Mouse (Mus musculus): ENCODE data around the gene Clcn3. TPM values are rescaled to one million over a fixed set of nuclear protein-coding genes. Genes with fewer than 3 reads are reported as not detected.

Gene Clcn3
- polyA plus RNA-seq, 1 experiment, result 4.2 TPM

DNA sequence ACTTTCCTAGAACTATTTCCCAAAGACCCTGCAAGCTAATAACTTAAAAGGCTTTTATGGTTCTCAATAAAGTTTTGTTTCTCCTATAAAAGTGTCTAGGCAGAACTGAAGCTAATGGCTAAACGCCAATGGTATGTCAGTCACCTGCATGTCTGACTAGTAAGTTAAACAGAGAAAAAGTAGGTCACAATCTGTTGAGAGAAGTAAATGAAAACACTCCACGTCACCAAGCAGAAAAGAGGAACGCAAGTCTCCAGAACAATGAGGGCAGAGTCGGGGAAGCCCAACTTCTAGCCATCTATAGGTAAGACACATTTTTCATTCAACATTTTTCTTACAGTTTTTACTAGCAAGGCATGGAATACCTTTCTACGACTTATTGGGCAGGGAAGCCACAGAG lies 4.6 kb downstream of the Clcn3 start:
- Histone ChIP-seq H3K4me1 (ENCODE audit: control insufficient read depth) (peaks cover 78% of the 10 kb centered on the region), H3K9me3 (ENCODE audit: control insufficient read depth, low read length) (no peaks in the 10 kb centered on the region), H3K27me3 (ENCODE audit: control insufficient read depth) (no peaks in the 10 kb centered on the region), H3K36me3 (ENCODE audit: control insufficient read depth) (peaks cover 38% of the 10 kb centered on the region), H3K4me3 (replicated peaks) (peak overlapping the region; percentile 26)
- no peak for TF ChIP-seq TAL1 (IDR thresholded peaks at IDR 0.05; ENCODE audit: low read length)
- TF ChIP-seq GATA1 (IDR thresholded peaks at IDR 0.05; ENCODE audit: low read length), result no peak

DNA sequence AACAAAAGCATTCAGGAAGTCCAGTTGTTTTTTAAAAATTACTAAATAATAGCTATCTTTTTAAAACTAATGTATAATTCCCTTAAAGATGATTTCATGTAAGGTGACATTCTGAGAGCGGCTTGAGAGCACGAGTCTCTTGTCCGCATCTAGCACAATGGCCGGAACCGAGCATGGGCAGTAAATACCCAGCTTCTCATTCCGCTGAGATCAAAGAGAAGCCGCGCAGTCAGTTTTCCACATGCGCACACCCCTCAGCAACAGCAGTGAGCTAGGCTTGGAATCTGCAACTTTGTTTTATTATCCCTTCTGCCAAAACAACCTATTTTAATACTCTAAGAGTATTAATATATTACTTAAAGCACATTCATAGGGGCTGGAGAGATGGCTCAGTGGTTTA lies 6.3 kb downstream of the Clcn3 start:
- Histone ChIP-seq H3K4me1 (ENCODE audit: control insufficient read depth) (peaks cover 92% of the 10 kb centered on the region), H3K27me3 (ENCODE audit: control insufficient read depth) (no peaks in the 10 kb centered on the region), H3K9me3 (ENCODE audit: control insufficient read depth, low read length) (no peaks in the 10 kb centered on the region), H3K36me3 (ENCODE audit: control insufficient read depth) (peaks cover 49% of the 10 kb centered on the region), H3K4me3 (replicated peaks) (peak overlapping the region; percentile 38)
- TF ChIP-seq TAL1 (IDR thresholded peaks at IDR 0.05; ENCODE audit: low read length), result no peak
- no peak for TF ChIP-seq GATA1 (IDR thresholded peaks at IDR 0.05; ENCODE audit: low read length)

GRCm38 (mm10) chr8:60974837-60975236 lies 8.3 kb downstream of the Clcn3 start:
- Histone ChIP-seq H3K4me3 (replicated peaks) (peak overlapping the region; percentile 57), H3K27me3 (ENCODE audit: control insufficient read depth) (no peaks in the 10 kb centered on the region), H3K9me3 (ENCODE audit: control insufficient read depth, low read length) (no peaks in the 10 kb centered on the region), H3K4me1 (ENCODE audit: control insufficient read depth) (peaks cover 96% of the 10 kb centered on the region), H3K36me3 (ENCODE audit: control insufficient read depth) (peaks cover 56% of the 10 kb centered on the region)
- TF ChIP-seq TAL1 (IDR thresholded peaks at IDR 0.05; ENCODE audit: low read length) (peak; percentile 71), GATA1 (IDR thresholded peaks at IDR 0.05; ENCODE audit: low read length) (peak; percentile 48; the same call in 1 of the 2 replicates)

DNA sequence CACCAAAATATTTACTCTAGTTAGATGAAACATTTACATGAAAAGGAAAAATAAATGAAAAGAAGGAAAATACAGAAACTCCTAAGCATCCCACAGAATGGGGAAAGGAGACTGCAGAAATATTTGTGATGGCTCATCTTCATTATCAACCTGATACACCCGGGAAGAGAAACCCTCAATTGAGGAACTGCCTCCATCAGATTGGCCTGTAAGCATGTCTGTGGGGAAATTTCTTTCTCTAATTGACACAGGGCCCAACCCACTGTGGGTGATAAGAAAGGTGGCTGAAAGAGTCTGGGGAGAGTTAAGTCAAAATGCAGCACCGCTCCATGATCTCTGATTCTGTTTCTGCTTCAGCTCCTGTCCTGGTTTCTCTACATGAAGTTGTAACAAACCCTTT lies 9.7 kb downstream of the Clcn3 start:
- Histone ChIP-seq H3K36me3 (ENCODE audit: control insufficient read depth) (peaks cover 51% of the 10 kb centered on the region), H3K9me3 (ENCODE audit: control insufficient read depth, low read length) (no peaks in the 10 kb centered on the region), H3K4me1 (ENCODE audit: control insufficient read depth) (peaks cover 97% of the 10 kb centered on the region), H3K27me3 (ENCODE audit: control insufficient read depth) (no peaks in the 10 kb centered on the region), H3K4me3 (replicated peaks) (peak overlapping the region; percentile 57)
- peak; percentile 65 for TF ChIP-seq TAL1 (IDR thresholded peaks at IDR 0.05; ENCODE audit: low read length)
- TF ChIP-seq GATA1 (IDR thresholded peaks at IDR 0.05; ENCODE audit: low read length), result peak; percentile 76

GRCm38 (mm10) chr8:60971808-60972207 lies 11.3 kb downstream of the Clcn3 start:
- Histone ChIP-seq H3K27me3 (ENCODE audit: control insufficient read depth) (no peaks in the 10 kb centered on the region), H3K4me3 (replicated peaks) (no peak overlapping the region), H3K9me3 (ENCODE audit: control insufficient read depth, low read length) (no peaks in the 10 kb centered on the region), H3K4me1 (ENCODE audit: control insufficient read depth) (peaks cover 94% of the 10 kb centered on the region), H3K36me3 (ENCODE audit: control insufficient read depth) (peaks cover 56% of the 10 kb centered on the region)
- no peak for TF ChIP-seq GATA1 (IDR thresholded peaks at IDR 0.05; ENCODE audit: low read length)
- TF ChIP-seq TAL1 (IDR thresholded peaks at IDR 0.05; ENCODE audit: low read length), result no peak

DNA sequence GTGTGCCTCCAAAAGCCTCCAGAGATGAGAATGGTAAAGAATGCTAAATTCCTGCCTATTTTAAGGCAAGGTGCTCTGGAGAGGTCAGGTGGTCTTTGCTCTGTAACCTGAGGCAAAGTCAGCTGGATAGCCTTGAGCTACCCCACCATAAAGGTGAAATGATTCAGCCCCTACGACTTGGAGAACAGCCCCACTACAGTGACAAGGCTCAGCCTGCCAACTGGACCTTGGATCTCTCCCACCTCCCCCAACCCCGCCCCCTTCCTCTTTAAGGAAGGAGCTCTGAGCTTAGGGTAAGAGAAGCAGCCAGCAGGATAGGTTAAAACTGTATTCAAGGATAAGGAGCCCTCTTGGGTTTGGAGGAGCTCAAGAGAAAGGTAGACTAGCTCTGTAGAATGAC lies 14.0 kb downstream of the Clcn3 start:
- peaks cover 55% of the 10 kb centered on the region for H3K36me3 ChIP-seq (ENCODE audit: control insufficient read depth)
- no peaks in the 10 kb centered on the region for H3K9me3 ChIP-seq (ENCODE audit: control insufficient read depth, low read length)
- peaks cover 94% of the 10 kb centered on the region for H3K4me1 ChIP-seq (ENCODE audit: control insufficient read depth)
- no peaks in the 10 kb centered on the region for H3K27me3 ChIP-seq (ENCODE audit: control insufficient read depth)
- no peak for TF ChIP-seq TAL1 (IDR thresholded peaks at IDR 0.05; ENCODE audit: low read length)
- TF ChIP-seq GATA1 (IDR thresholded peaks at IDR 0.05; ENCODE audit: low read length), result no peak
- peak overlapping the region; percentile 34 for H3K4me3 ChIP-seq (replicated peaks)

- TF ChIP-seq TAL1 (IDR thresholded peaks at IDR 0.05; ENCODE audit: low read length) (no peak), GATA1 (IDR thresholded peaks at IDR 0.05; ENCODE audit: low read length) (no peak)
- Histone ChIP-seq H3K4me1 (ENCODE audit: control insufficient read depth) (peaks cover 84% of the 10 kb centered on the region), H3K9me3 (ENCODE audit: control insufficient read depth, low read length) (no peaks in the 10 kb centered on the region), H3K36me3 (ENCODE audit: control insufficient read depth) (peaks cover 40% of the 10 kb centered on the region), H3K4me3 (replicated peaks) (no peak overlapping the region), H3K27me3 (ENCODE audit: control insufficient read depth) (no peaks in the 10 kb centered on the region)
Observed at GRCm38 (mm10) chr8:60965741-60966140, 17.4 kb downstream of the Clcn3 start.

GRCm38 (mm10) chr8:60965306-60965705 lies 17.8 kb downstream of the Clcn3 start:
- no peak overlapping the region for H3K4me3 ChIP-seq (replicated peaks)

DNA sequence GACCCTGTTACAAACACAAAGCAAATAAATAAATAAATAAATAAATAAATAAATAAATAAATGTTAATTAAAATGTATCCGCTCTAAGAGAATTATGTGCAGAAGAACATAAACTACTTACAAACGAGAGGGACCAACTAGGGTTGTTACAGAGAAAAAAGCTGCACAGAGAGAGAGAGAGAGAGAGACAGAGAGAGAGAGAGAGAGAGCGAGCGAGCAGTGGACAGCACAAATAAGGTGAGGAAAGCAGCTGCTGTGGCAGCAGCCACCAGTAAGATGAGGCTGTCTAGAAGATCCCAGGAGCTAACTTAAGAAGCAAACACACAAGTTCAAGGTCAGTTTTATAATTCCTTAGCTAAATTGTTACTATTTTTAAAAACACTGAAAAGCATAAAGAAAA lies 18.6 kb downstream of the Clcn3 start:
- peaks cover 72% of the 10 kb centered on the region for H3K4me1 ChIP-seq (ENCODE audit: control insufficient read depth)
- H3K36me3 ChIP-seq (ENCODE audit: control insufficient read depth), result peaks cover 37% of the 10 kb centered on the region
- TF ChIP-seq TAL1 (IDR thresholded peaks at IDR 0.05; ENCODE audit: low read length) (no peak), GATA1 (IDR thresholded peaks at IDR 0.05; ENCODE audit: low read length) (no peak)
- no peaks in the 10 kb centered on the region for H3K27me3 ChIP-seq (ENCODE audit: control insufficient read depth)
- H3K4me3 ChIP-seq (replicated peaks), result no peak overlapping the region
- no peaks in the 10 kb centered on the region for H3K9me3 ChIP-seq (ENCODE audit: control insufficient read depth, low read length)

More at GRCm38 (mm10) chr8:60965306-60965705, 17.8 kb downstream of the Clcn3 start:
- peaks cover 80% of the 10 kb centered on the region for H3K4me1 ChIP-seq (ENCODE audit: control insufficient read depth)
- no peaks in the 10 kb centered on the region for H3K27me3 ChIP-seq (ENCODE audit: control insufficient read depth)
- peaks cover 40% of the 10 kb centered on the region for H3K36me3 ChIP-seq (ENCODE audit: control insufficient read depth)
- no peak for TF ChIP-seq TAL1 (IDR thresholded peaks at IDR 0.05; ENCODE audit: low read length)
- TF ChIP-seq GATA1 (IDR thresholded peaks at IDR 0.05; ENCODE audit: low read length), result no peak
- no peaks in the 10 kb centered on the region for H3K9me3 ChIP-seq (ENCODE audit: control insufficient read depth, low read length)

GRCm38 (mm10) chr8:60963931-60964330 lies 19.2 kb downstream of the Clcn3 start:
- Histone ChIP-seq H3K4me1 (ENCODE audit: control insufficient read depth) (peaks cover 72% of the 10 kb centered on the region), H3K9me3 (ENCODE audit: control insufficient read depth, low read length) (no peaks in the 10 kb centered on the region), H3K36me3 (ENCODE audit: control insufficient read depth) (peaks cover 36% of the 10 kb centered on the region), H3K4me3 (replicated peaks) (no peak overlapping the region), H3K27me3 (ENCODE audit: control insufficient read depth) (no peaks in the 10 kb centered on the region)
- TF ChIP-seq TAL1 (IDR thresholded peaks at IDR 0.05; ENCODE audit: low read length) (no peak), GATA1 (IDR thresholded peaks at IDR 0.05; ENCODE audit: low read length) (no peak)

Data from erythroblast, embryonic 14.5 days (primary cell).